Mouse (Mus musculus) adipose tissue, adult 10 weeks (tissue): ENCODE measurements around the gene Pfdn5. TPM values are rescaled to one million over a fixed set of nuclear protein-coding genes. Genes with fewer than 3 reads are reported as not detected.

Experiments used
- polyA plus RNA-seq: library from polyadenylated mRNA; stranded (reverse); fragments of 350-450 nt; fragmentation: Illumina TruSeq; extraction: RNeasy Lipid Tissue Mini Kit (QIAGEN cat#74804); gene quantifications from one replicate; pipeline ENCODE4 v1.2.3, GENCODE M21; 2014; ENCODE audit warnings: low read depth, low replicate concordance

Pfdn5 gene
- 474 TPM for polyA plus RNA-seq

GRCm38 (mm10) chr15:102326022-102326576 is at the start of gene Pfdn5:
TSS of gene Pfdn5 (plus strand) at chr15:102326116.

DNA sequence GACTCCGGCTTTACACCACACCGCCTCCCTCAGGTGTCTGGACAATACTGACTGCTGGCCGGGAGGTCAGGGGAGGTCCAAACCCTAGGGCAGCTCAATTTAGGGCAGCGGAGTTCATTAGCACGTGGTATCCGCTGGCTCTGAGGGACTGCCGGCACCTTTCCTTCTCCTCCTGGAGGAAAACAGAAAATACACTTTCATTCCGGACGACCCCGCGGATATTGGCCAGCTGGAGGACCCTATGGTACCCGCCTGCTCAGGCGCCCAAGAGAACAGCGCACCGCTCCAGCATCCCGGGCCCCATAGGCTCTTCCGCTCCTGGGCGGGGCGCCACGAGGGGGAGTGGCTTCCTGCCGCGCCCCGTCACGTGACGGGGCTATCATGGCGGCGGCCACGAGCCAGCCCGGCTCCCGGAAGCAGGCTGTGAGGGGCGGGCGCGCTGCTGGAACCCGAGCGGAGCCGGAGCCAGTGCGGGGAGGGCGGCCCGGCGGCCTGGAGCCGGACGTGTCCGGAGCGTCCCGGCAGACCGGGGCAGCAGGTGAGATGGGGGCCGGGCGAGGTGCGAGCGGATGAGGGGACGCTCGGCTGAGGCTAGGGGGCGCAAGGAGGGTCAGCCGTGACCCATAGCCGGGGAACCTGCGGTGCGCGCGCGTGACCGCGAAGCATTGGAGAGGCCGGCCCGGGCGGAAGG is 46.7 kb upstream of the Pfdn5 start, which contains the start of gene Mfsd5:
Gene Mfsd5, plus strand, starts transcription at position 363 of the 691 bp plus-strand sequence.

DNA sequence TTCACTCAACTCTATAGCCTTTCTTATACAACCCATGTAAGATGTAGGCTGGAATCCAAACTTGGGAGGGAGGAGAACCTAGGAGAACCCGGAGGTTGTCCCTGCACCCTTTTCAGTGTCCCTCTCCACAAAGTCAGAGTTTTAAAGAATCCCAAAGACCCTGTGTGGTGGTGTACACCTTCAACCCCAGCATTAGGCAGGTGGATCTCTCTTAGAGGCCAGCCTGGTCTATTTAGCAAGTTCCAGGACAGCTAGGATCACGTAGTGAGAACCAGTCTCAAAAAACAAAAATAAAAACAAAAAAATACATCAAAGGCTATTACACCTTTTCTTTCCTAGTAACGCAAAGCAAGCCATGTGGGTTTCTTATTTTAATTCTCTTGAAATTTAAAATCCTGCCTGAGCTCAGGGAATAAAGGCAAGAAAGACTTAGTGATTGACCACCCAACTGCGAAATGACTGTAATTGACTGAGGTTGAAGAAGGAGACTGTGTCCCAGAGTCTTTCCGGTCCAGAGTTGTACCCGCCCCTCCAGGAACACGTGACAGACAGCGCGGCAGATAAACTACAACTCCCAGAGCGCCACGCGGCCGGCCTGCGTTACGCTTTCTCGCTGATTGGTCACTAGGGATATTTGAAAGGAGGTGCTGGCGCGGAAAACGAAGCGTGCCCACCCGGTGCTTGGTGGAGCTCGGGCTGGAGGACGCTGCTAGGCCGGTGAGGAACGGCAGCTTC is 30.1 kb upstream of the Pfdn5 start, which contains the start of gene Espl1:
Gene Espl1, plus strand, starts transcription at position 634 of the 735 bp plus-strand sequence.

GRCm38 (mm10) chr15:102331610-102332015 is 5.7 kb downstream of the Pfdn5 start, which contains the start of gene Myg1:
TSS of gene Myg1 (plus strand) at chr15:102331709.

GRCm38 (mm10) chr15:102350138-102350941 is 24.4 kb downstream of the Pfdn5 start, which contains the start of gene Aaas:
TSS of gene Aaas (minus strand) at chr15:102350771.

DNA sequence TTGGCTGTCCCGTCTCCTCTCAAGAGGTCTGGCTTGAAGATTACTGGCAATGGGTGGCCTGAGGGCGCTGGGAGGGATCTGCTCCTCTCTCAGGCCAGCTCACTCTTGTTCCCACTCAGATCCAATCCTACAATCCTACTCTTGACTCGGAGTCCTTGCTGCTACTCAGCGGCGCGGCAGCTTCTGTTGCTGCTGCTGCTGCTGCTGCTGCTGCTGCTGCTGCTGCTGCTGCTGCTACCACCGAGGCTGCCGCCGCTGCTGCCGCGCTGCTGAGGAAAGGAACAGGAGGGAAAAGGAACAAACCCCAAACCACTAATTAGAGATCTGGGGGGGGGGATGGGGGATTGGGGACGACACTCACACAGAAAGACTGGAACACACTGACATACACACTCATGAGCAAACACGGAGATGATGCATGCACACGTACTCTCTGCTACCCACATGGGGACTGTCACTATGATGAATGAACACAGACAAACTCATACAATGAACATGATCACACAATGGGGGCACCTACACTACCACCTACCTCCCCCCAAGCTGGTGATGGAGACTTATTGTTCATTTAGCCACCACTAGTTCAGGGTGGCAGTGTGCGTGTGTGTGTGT is 40.9 kb downstream of the Pfdn5 start, which contains the start of gene Sp7:
Gene Sp7, minus strand, starts transcription at position 450 of the 612 bp plus-strand sequence.

Other genes with a start within 250 kb of the Pfdn5 start
- 102 TPM for gene Tns2, start 225.7 kb upstream of the Pfdn5 start, polyA plus RNA-seq
- gene Spryd3, start 189.9 kb upstream of the Pfdn5 start, polyA plus RNA-seq, result 54.5 TPM
- gene Igfbp6, start 181.8 kb upstream of the Pfdn5 start, polyA plus RNA-seq, result 147 TPM
- 0.40 TPM for gene Soat2, start 175.6 kb upstream of the Pfdn5 start, polyA plus RNA-seq
- 63.0 TPM for gene Zfp740, start 122.9 kb upstream of the Pfdn5 start, polyA plus RNA-seq
- 192 TPM for gene Csad, start 121.4 kb upstream of the Pfdn5 start, polyA plus RNA-seq
- gene Itgb7, start 94.2 kb upstream of the Pfdn5 start, polyA plus RNA-seq, result 5.4 TPM
- gene Rarg, start 68.6 kb upstream of the Pfdn5 start, polyA plus RNA-seq, result 30.3 TPM
- 0.14 TPM for gene Gm9918, start 55.6 kb upstream of the Pfdn5 start, polyA plus RNA-seq
- 30.6 TPM for gene Mfsd5, start 46.7 kb upstream of the Pfdn5 start, polyA plus RNA-seq
- gene Espl1, start 29.9 kb upstream of the Pfdn5 start, polyA plus RNA-seq, result 4.2 TPM
- 45.1 TPM for gene Myg1, start 5.6 kb downstream of the Pfdn5 start, polyA plus RNA-seq
- 14.2 TPM for gene Aaas, start 24.7 kb downstream of the Pfdn5 start, polyA plus RNA-seq
- gene Sp7, start 41.1 kb downstream of the Pfdn5 start, polyA plus RNA-seq, result 0.10 TPM
- 24.9 TPM for gene Sp1, start 80.0 kb downstream of the Pfdn5 start, polyA plus RNA-seq
- 5.6 TPM for gene Amhr2, start 119.3 kb downstream of the Pfdn5 start, polyA plus RNA-seq
- 84.5 TPM for gene Prr13, start 132.9 kb downstream of the Pfdn5 start, polyA plus RNA-seq
- 498 TPM for gene Pcbp2, start 144.4 kb downstream of the Pfdn5 start, polyA plus RNA-seq
- not detected for gene Gm10337, start 177.6 kb downstream of the Pfdn5 start, polyA plus RNA-seq
- gene Map3k12, start 190.9 kb downstream of the Pfdn5 start, polyA plus RNA-seq, result 13.2 TPM
- gene Tarbp2, start 192.1 kb downstream of the Pfdn5 start, polyA plus RNA-seq, result 35.9 TPM
- 6.4 TPM for gene Npff, start 198.8 kb downstream of the Pfdn5 start, polyA plus RNA-seq